Mouse (Mus musculus): ENCODE results near the gene Dnmt3c. TPM values are rescaled to one million over a fixed set of nuclear protein-coding genes. Genes with fewer than 3 reads are reported as not detected.
A peak's percentile ranks its signal among the peaks of the same experiment; 100 is the strongest.
"Not testable (repeated sequence)": the region's sequence is repeated elsewhere in the genome, so short reads cannot be mapped to it uniquely, and the experiment has no call there.

The Dnmt3c gene
- total and polyA plus RNA-seq, 2 experiments from 2014 or later, result 0.05 TPM; not detected in 1

- TF ChIP-seq EP300 (IDR thresholded peaks at IDR 0.05; ENCODE audit: low read depth) (no peak), CTCF (IDR thresholded peaks at IDR 0.05; ENCODE audit: low read depth) (no peak)
- H3K9me3 ChIP-seq (replicated peaks; ENCODE audit: control insufficient read depth, low read length), result no peaks in the 10 kb centered on the region
- no peak overlapping the region for H3K9ac ChIP-seq (replicated peaks; ENCODE audit: low read depth, low read length)
- DNase-seq (ENCODE audit: low spot score), result no peak
- H3K27ac ChIP-seq (ENCODE audit: low read depth), result no peak overlapping the region
- H3K36me3 ChIP-seq (replicated peaks; ENCODE audit: control insufficient read depth, insufficient read depth, low read length), result 0 out of 2 replicates have a peak, but pooled peaks cover 6% of the 10 kb centered on the region
- no peak for ATAC-seq (ENCODE audit: insufficient read depth, low read depth)
- H3K4me1 ChIP-seq (ENCODE audit: control insufficient read depth, insufficient read depth), result no peaks in the 10 kb centered on the region
- WGBS, result 54% methylated on average over 3 of the region's 3 CpGs
- no peak overlapping the region for H3K4me2 ChIP-seq (ENCODE audit: low read depth, low read length)
- H3K27me3 ChIP-seq (ENCODE audit: control insufficient read depth, insufficient read depth, low read length), result no peaks in the 10 kb centered on the region
- no peak overlapping the region for H3K4me3 ChIP-seq (ENCODE audit: low read depth, low read length)
These were observed 35.8 kb upstream of the Dnmt3c start for GRCm38 (mm10) chr2:153660616-153661015.

GRCm38 (mm10) chr2:153665401-153665800, 31.1 kb upstream of the Dnmt3c start:
- no peak overlapping the region for H3K4me2 ChIP-seq (ENCODE audit: low read depth, low read length)
- ATAC-seq (ENCODE audit: insufficient read depth, low read depth), result no peak
- H3K4me3 ChIP-seq (ENCODE audit: low read depth, low read length), result no peak overlapping the region
- H3K9me3 ChIP-seq (replicated peaks; ENCODE audit: control insufficient read depth, low read length), result no peaks in the 10 kb centered on the region
- no peak overlapping the region for H3K27ac ChIP-seq (ENCODE audit: low read depth)
- WGBS, result 77% methylated on average over 7 of the region's 7 CpGs
- H3K9ac ChIP-seq (replicated peaks; ENCODE audit: low read depth, low read length), result no peak overlapping the region
- TF ChIP-seq CTCF (IDR thresholded peaks at IDR 0.05; ENCODE audit: low read depth) (no peak), EP300 (IDR thresholded peaks at IDR 0.05; ENCODE audit: low read depth) (no peak)
- no peaks in the 10 kb centered on the region for H3K27me3 ChIP-seq (ENCODE audit: control insufficient read depth, insufficient read depth, low read length)
- no peak for DNase-seq (ENCODE audit: low spot score)
- no peaks in the 10 kb centered on the region for H3K4me1 ChIP-seq (ENCODE audit: control insufficient read depth, insufficient read depth)
- H3K36me3 ChIP-seq (replicated peaks; ENCODE audit: control insufficient read depth, insufficient read depth, low read length), result 0 out of 2 replicates have a peak, but pooled peaks cover 12% of the 10 kb centered on the region

- DNase-seq (ENCODE audit: low spot score) (peak; percentile 55), ATAC-seq (ENCODE audit: insufficient read depth, low read depth) (no peak)
- TF ChIP-seq CTCF (IDR thresholded peaks at IDR 0.05; ENCODE audit: low read depth), result peak; percentile 70
- no peak for TF ChIP-seq EP300 (IDR thresholded peaks at IDR 0.05; ENCODE audit: low read depth)
- Histone ChIP-seq H3K4me3 (ENCODE audit: low read depth, low read length) (no peak overlapping the region), H3K4me1 (ENCODE audit: control insufficient read depth, insufficient read depth) (no peaks in the 10 kb centered on the region), H3K4me2 (ENCODE audit: low read depth, low read length) (no peak overlapping the region), H3K27me3 (ENCODE audit: control insufficient read depth, insufficient read depth, low read length) (no peaks in the 10 kb centered on the region), H3K36me3 (replicated peaks; ENCODE audit: control insufficient read depth, insufficient read depth, low read length) (0 out of 2 replicates have a peak, but pooled peaks cover 7% of the 10 kb centered on the region), H3K9me3 (replicated peaks; ENCODE audit: control insufficient read depth, low read length) (no peaks in the 10 kb centered on the region), H3K9ac (replicated peaks; ENCODE audit: low read depth, low read length) (no peak overlapping the region), H3K27ac (ENCODE audit: low read depth) (no peak overlapping the region)
- WGBS, result 54% methylated on average over 7 of the region's 7 CpGs
These were observed 27.6 kb upstream of the Dnmt3c start for GRCm38 (mm10) chr2:153668754-153669376.

- Histone ChIP-seq H3K27me3 (ENCODE audit: control insufficient read depth, insufficient read depth, low read length) (no peaks in the 10 kb centered on the region), H3K27ac (ENCODE audit: low read depth) (no peak overlapping the region), H3K9me3 (replicated peaks; ENCODE audit: control insufficient read depth, low read length) (no peaks in the 10 kb centered on the region), H3K4me2 (ENCODE audit: low read depth, low read length) (no peak overlapping the region), H3K4me1 (ENCODE audit: control insufficient read depth, insufficient read depth) (no peaks in the 10 kb centered on the region), H3K36me3 (replicated peaks; ENCODE audit: control insufficient read depth, insufficient read depth, low read length) (0 out of 2 replicates have a peak, but pooled peaks cover 10% of the 10 kb centered on the region), H3K9ac (replicated peaks; ENCODE audit: low read depth, low read length) (no peak overlapping the region), H3K4me3 (ENCODE audit: low read depth, low read length) (no peak overlapping the region)
- WGBS, result 35% methylated on average over 5 of the region's 5 CpGs
- DNase-seq (ENCODE audit: low spot score) (no peak), ATAC-seq (ENCODE audit: insufficient read depth, low read depth) (no peak)
- TF ChIP-seq CTCF (IDR thresholded peaks at IDR 0.05; ENCODE audit: low read depth), result no peak
- TF ChIP-seq EP300 (IDR thresholded peaks at IDR 0.05; ENCODE audit: low read depth), result no peak
These were observed 26.3 kb upstream of the Dnmt3c start for GRCm38 (mm10) chr2:153670111-153670510.

GRCm38 (mm10) chr2:153672619-153673018, 23.8 kb upstream of the Dnmt3c start:
- no peak overlapping the region for H3K4me2 ChIP-seq (ENCODE audit: low read depth, low read length)
- no peaks in the 10 kb centered on the region for H3K27me3 ChIP-seq (ENCODE audit: control insufficient read depth, insufficient read depth, low read length)
- no peak overlapping the region for H3K27ac ChIP-seq (ENCODE audit: low read depth)
- no peak overlapping the region for H3K4me3 ChIP-seq (ENCODE audit: low read depth, low read length)
- no peaks in the 10 kb centered on the region for H3K9me3 ChIP-seq (replicated peaks; ENCODE audit: control insufficient read depth, low read length)
- ATAC-seq (ENCODE audit: insufficient read depth, low read depth) (no peak), DNase-seq (ENCODE audit: low spot score) (no peak)
- H3K36me3 ChIP-seq (replicated peaks; ENCODE audit: control insufficient read depth, insufficient read depth, low read length), result peaks cover 16% of the 10 kb centered on the region; the same call in 1 of the 2 replicates
- TF ChIP-seq EP300 (IDR thresholded peaks at IDR 0.05; ENCODE audit: low read depth) (no peak), CTCF (IDR thresholded peaks at IDR 0.05; ENCODE audit: low read depth) (no peak)
- H3K4me1 ChIP-seq (ENCODE audit: control insufficient read depth, insufficient read depth), result no peaks in the 10 kb centered on the region
- H3K9ac ChIP-seq (replicated peaks; ENCODE audit: low read depth, low read length), result no peak overlapping the region
- 83% methylated on average over 2 of the region's 2 CpGs for WGBS

- WGBS, result 36% methylated on average over 1 of the region's 1 CpGs
- not testable (repeated sequence) for H3K4me2 ChIP-seq (ENCODE audit: low read depth, low read length); H3K9ac ChIP-seq (replicated peaks; ENCODE audit: low read depth, low read length); DNase-seq (ENCODE audit: low spot score); H3K4me3 ChIP-seq (ENCODE audit: low read depth, low read length); H3K27me3 ChIP-seq (ENCODE audit: control insufficient read depth, insufficient read depth, low read length); H3K9me3 ChIP-seq (replicated peaks; ENCODE audit: control insufficient read depth, low read length); H3K27ac ChIP-seq (ENCODE audit: low read depth); H3K4me1 ChIP-seq (ENCODE audit: control insufficient read depth, insufficient read depth); ATAC-seq (ENCODE audit: insufficient read depth, low read depth)
- H3K36me3 ChIP-seq (replicated peaks; ENCODE audit: control insufficient read depth, insufficient read depth, low read length), result peaks cover 21% of the 10 kb centered on the region; the same call in 1 of the 2 replicates
These were observed 21.1 kb upstream of the Dnmt3c start for GRCm38 (mm10) chr2:153675364-153675763.

Data from heart, postnatal 0 days (tissue).